Mouse (Mus musculus) E14TG2a.4 (cell line): ENCODE measurements at regions not wholly inside any gene's neighbourhood (a gene's known extent, or its start where the extent isn't known, plus 50 kb on each side); places are given as distances from the start of the nearest gene placed in this dataset.

Source experiments
- H3K27me3 ChIP-seq: 2 replicates; pipeline ENCODE4 v1.6.1; 2014; ENCODE audit warnings: low read length, control low read depth; ENCODE audit not compliant: insufficient read depth
- H3K36me3 ChIP-seq: 2 replicates; pipeline ENCODE4 v1.6.1; 2014; ENCODE audit warnings: low read length, control low read depth; ENCODE audit not compliant: insufficient read depth
- H3K4me1 ChIP-seq: replicated peaks from 2 replicates; pipeline ENCODE4 v1.6.1; 2014; ENCODE audit warnings: low read depth, low read length, control low read depth
- H3K4me3 ChIP-seq: replicated peaks from 2 replicates; pipeline ENCODE4 v1.5.1; 2014; ENCODE audit warnings: mild to moderate bottlenecking, low read length
- H3K9me3 ChIP-seq: 2 replicates; pipeline ENCODE4 v1.6.1; 2014; ENCODE audit warnings: low read length, control low read depth
- CTCF ChIP-seq: conservative IDR thresholded peaks from 2 replicates; pipeline ENCODE4 v1.5.1; 2014; ENCODE audit warnings: low read length
- NANOG ChIP-seq: IDR thresholded peaks from 2 replicates; pipeline ENCODE4 v1.6.1; 2014; ENCODE audit warnings: borderline replicate concordance, low read length, mixed read lengths
- POU5F1 ChIP-seq: IDR thresholded peaks from 2 replicates; pipeline ENCODE4 v1.6.1; 2014; ENCODE audit warnings: low read length, borderline replicate concordance

DNA sequence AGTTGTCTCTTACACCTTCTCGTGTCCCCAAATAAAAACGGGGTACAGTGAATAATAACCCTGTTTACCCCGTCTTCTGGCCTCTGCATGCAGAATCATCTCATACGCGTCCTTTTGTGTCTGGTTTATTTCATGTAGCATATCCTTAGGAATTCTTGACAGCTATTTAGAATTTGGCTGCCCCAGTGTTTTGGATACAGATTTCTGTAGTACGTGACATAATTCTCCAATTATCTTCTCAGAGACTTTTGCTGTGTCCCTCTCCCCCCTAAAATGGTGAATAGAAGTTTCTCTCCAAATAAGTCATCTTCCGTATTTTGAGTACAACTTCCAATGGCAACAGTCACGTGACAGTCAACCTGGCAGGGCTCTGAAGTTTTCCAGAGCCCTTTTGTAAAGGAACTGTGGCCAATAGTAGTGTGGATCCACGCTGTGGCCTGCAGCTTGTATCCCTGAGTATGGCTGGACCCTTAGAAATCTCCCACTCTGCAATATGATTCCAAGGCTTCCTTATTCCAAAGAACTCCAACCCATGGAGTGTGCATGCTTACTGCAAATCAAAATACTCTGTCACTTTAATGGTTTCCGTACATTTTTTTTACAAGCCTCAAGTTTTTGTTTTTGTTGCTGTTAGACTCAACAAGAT lies 160.4 kb upstream of the Auts2 start:
- TF ChIP-seq NANOG (no peak), POU5F1 (no peak), CTCF (no peak)
- no peaks in the 10 kb centered on the region for H3K27me3 ChIP-seq
- H3K9me3 ChIP-seq, result peaks cover 9% of the 10 kb centered on the region
- no peaks in the 10 kb centered on the region for H3K36me3 ChIP-seq
- H3K4me1 ChIP-seq, result peaks cover 39% of the 10 kb centered on the region
- no peak overlapping the region for H3K4me3 ChIP-seq

DNA sequence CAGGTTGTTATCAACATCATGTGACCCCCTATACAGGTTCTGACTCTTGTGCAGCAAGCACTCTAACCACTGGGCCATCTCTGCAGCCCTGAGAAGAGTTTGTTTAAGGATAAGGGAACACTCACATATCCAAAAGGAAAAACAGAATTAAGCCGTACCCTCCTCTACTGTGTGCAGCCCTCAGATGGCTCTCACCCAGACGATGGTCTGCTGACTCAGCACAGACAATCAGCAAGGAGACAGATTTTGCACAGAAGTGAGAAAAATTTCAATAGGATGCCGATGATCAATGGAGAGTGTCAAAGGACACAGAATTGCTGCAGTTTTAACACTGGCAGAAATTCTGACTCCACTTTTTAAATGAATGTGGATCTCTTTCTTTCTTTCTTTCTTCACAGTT lies 159.4 kb upstream of the Auts2 start:
- Histone ChIP-seq H3K4me3 (no peak overlapping the region), H3K36me3 (no peaks in the 10 kb centered on the region), H3K9me3 (peaks cover 9% of the 10 kb centered on the region), H3K4me1 (peaks cover 39% of the 10 kb centered on the region), H3K27me3 (no peaks in the 10 kb centered on the region)
- TF ChIP-seq NANOG (no peak), CTCF (no peak), POU5F1 (no peak)

DNA sequence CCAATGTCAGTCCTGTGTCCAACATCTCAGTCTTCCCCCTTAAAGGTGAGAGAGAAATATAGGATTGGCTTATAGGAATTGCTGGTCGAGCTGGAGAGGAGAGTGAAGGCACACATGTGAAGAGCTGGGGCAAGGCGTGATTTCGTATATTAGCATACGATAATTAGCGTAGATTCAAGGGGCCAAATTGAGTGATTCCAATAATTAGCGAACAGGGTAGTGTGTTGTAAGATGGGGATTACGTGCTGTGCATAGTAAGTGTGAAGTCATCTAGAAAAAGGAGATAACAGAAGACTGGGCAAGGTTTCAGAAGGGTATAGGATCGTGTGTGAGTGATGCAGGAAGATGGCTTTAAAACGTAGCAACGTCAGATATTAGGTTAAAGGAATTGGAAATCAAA lies 147.6 kb upstream of the Auts2 start:
- Histone ChIP-seq H3K9me3 (peaks cover 15% of the 10 kb centered on the region), H3K4me3 (no peak overlapping the region), H3K36me3 (no peaks in the 10 kb centered on the region), H3K4me1 (no peaks in the 10 kb centered on the region), H3K27me3 (no peaks in the 10 kb centered on the region)
- TF ChIP-seq NANOG, result no peak
- no peak for TF ChIP-seq POU5F1
- no peak for TF ChIP-seq CTCF

DNA sequence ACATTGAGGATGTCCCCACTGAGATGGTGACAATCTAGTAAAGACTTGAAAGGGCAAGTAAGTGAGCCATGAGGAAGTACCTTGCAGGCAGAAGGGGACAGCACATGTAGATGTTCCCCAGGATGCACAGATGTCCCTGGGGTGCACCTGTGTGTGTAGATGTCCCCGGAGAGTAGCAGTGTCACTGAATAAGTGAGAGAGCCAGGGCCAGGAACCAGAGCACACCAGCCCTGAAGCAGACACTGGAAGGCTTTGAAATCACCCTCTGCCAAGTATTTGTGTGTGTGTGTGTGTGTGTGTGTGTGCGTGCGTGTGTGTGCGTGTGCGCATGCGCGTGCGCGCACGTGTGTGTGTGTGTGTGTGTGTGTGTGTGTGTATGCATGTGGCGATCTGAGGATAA lies 132.1 kb upstream of the Auts2 start:
- Histone ChIP-seq H3K9me3 (no peaks in the 10 kb centered on the region), H3K4me1 (no peaks in the 10 kb centered on the region), H3K4me3 (no peak overlapping the region), H3K36me3 (no peaks in the 10 kb centered on the region), H3K27me3 (no peaks in the 10 kb centered on the region)
- TF ChIP-seq CTCF, result no peak
- no peak for TF ChIP-seq POU5F1
- TF ChIP-seq NANOG, result no peak

DNA sequence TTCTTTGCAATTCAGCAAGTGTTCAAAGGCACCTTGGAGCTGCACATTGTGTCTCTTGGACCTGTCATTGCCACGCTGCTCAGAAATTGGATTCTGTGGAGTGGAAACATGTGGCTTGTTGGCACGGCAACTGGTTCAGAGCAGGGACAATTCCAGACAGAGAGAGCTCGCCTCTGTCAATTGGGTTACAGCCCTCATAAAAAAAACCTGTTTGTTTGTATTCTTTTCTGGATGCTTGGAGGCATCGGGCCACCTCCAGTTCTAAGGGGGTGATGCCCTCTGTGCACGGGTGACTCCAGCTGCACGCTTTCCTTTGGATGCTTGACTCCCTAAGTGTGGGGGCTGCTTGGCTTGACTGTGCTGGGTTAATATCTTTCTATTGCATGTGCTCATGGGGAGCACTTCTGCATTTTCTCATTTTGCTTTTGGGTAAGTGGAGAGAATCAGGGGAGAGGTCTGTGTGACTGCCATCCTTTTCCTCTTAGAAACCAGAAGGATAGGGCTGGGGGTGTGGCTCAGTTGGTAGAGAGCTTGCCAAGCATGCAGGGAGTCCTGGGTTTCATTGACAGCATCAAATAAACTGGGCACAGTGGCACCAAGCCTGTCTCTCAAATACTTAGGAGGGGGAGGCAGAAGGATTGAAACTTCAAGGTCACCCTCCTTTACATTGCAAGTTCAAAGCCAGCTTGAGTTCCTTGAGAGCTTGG lies 130.6 kb upstream of the Auts2 start:
- Histone ChIP-seq H3K9me3 (no peaks in the 10 kb centered on the region), H3K36me3 (no peaks in the 10 kb centered on the region), H3K4me1 (no peaks in the 10 kb centered on the region), H3K4me3 (no peak overlapping the region), H3K27me3 (no peaks in the 10 kb centered on the region)
- TF ChIP-seq NANOG (no peak), POU5F1 (no peak), CTCF (no peak)

DNA sequence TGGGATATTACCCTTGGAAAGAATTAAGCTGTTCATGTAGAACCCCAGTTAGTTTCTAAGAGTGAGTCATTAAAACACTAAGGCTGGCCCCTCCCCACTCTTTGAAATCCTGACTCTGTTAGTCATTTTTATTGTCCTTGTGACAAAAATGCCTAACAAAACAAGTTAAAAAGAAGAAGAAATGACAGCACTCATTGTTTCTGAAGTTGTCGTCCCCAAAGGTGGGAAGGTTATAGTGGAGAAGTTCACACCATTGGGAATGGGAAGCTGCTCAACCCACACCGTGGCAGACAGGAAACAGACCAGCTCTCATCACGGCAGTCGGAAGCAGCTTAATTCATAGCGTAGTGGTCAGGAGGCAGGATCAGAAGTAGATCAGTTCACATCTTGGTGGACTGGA lies 128.4 kb upstream of the Auts2 start:
- Histone ChIP-seq H3K27me3 (no peaks in the 10 kb centered on the region), H3K4me1 (no peaks in the 10 kb centered on the region), H3K36me3 (no peaks in the 10 kb centered on the region), H3K4me3 (no peak overlapping the region), H3K9me3 (no peaks in the 10 kb centered on the region)
- no peak for TF ChIP-seq NANOG
- TF ChIP-seq POU5F1, result no peak
- TF ChIP-seq CTCF, result no peak

DNA sequence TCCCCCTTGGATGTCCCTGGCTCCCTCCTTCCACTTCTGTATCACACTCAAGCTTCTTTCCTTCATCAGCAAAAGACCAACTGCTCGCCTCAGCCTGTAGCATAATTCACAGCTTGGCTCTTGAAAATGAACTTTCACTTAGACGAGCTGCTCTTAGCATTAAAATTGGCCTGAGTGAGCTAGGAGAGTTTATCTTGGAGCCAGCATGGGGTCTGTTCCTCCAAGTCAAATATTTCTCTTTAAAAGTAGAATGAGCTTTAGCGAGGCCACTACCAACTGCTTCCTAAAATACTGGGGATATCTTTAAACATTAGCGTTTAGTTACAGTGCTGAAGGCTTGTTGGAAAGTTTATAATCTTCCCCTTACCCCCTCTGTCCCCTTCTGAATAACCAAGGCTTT lies 124.2 kb upstream of the Auts2 start:
- Histone ChIP-seq H3K9me3 (no peaks in the 10 kb centered on the region), H3K27me3 (no peaks in the 10 kb centered on the region), H3K4me1 (no peaks in the 10 kb centered on the region), H3K36me3 (no peaks in the 10 kb centered on the region), H3K4me3 (no peak overlapping the region)
- TF ChIP-seq POU5F1, result no peak
- TF ChIP-seq CTCF, result no peak
- TF ChIP-seq NANOG, result no peak

DNA sequence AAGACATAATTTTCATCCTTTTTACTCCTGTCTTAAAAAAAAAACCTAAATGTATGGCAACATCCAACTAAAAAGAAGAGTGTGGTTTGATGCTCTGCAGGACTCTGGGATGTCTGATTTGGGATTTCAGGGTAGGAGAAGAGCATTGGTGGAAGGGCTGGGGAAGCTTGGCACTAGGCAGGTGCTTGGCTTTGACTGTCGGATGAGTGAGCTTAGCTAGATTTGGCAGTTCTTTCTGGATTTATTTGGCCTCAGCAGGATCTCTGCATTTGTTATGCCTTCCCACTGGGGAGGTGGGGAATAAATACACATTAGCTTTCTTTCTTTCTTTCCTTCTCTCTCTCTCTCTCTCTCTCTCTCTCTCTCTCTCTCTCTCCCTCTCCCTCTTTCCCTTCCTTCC lies 118.1 kb upstream of the Auts2 start:
- H3K9me3 ChIP-seq, result peaks cover 20% of the 10 kb centered on the region
- no peak overlapping the region for H3K4me3 ChIP-seq
- H3K36me3 ChIP-seq, result no peaks in the 10 kb centered on the region
- TF ChIP-seq CTCF (no peak), NANOG (no peak), POU5F1 (no peak)
- no peaks in the 10 kb centered on the region for H3K4me1 ChIP-seq
- H3K27me3 ChIP-seq, result peaks cover 13% of the 10 kb centered on the region; the same call in 1 of the 2 replicates
